Mouse (Mus musculus) spleen, embryonic (tissue): ENCODE data around the gene Opalin.

Source experiments
- CTCF ChIA-PET: fragments of 350-600 bp; sonication (Branson Sonifier 250); formaldehyde crosslinking; loops from one replicate; lab custom pipeline; 2022; lab: Charles Lee

Opalin gene

DNA sequence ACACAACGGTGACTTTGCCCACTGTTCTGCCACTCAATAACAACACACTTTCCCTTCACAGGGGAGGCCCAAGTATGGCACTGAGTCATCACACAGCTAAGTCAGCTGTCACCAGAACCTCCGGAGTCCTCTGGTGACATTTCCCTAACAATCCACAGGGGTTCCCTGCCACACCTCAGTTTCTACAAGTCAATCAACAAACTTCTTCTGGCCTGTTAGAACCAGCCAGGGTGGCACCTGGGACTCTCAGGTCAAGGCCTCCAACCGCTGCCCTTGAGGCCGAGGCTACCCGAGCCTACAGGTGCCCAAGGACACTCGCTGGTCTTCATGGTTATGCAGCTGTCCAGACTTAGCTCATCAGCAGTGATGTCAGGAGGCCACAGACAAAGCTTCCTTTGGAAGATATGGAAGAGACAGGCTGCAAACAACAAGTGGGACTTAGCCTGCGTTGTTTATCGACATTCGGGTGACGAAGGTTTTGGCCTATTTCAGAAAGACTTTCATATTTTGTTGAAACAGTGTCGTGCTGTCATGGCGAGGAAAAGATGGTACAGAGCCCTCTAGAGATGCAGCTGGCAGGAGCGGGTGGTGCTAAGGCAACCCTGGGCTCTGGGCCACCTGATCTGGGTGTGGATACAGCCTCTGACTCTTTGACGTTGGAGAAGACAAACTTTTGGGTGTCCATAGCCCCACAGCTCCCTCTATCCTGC lies 3.0 kb downstream of the Opalin start:
- CTCF ChIA-PET: no interaction called here

DNA sequence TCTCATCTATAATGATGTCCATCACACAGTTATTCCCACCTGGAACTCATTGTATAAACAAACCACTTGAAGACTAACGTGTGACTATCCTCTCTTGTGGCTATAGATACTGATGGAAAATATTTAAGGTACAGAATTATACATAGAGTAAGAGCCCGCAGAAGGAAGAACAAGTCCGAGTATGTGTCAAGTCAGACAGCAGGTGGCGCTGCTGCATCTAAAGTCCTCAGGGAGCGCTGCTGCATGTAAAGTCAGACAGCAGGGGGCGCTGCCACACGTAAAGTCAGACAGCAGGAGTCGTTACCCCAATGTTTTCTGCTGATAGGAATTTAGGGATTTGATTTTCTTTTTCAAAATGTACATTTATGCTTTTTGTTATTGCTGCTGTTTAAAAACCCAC lies 5.4 kb downstream of the Opalin start:
- CTCF ChIA-PET: no interaction called here

DNA sequence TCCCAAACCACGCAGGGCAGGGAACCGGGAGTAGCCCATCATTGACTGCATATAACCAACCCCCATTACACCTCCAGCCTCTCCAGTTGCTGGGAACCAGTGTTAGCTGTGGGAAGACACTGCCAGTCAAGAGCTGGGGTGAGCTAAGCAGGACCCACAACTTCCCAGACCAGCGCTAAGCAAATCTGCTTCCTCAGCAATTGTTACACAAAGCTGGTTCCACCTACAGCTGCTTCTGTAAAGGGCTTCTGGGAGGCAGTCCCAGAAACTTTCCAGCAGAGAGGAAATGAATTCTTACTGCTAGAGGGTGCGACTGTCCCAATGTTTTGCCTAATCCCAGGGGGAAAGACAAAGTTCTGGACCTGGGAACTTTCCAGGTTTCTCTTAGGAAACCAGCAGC lies 22.2 kb downstream of the Opalin start:
- CTCF ChIA-PET: interaction anchor here (0.6 to 1.2 kb wide), 3 partner anchors 22 to 292 kb away, joined by 3 to 12 read pairs (median 4); no protein-coding TSS in a partner anchor

DNA sequence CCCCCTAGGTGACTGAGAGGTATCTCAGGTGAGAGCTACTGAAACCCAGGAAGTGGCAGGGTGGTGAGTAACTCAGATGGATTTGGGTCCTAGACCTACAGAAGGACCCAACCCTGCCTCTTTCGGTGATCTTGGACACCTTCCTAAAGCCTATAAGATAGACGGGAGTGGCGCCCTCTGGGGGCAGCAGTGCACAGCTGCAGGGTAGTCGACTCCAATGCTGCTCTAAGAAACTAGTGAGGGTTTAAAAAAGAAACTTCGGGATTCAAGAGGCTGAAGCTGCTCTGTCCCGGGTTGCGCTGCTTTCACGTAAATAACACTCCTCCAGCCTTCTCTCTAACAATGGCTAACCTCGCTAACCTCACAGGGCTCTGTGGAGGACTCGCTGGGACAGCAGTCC lies 23.4 kb downstream of the Opalin start:
- CTCF ChIA-PET: interaction anchor here (0.8 to 1.2 kb wide), 2 partner anchors 21 to 36 kb away, joined by 3 read pairs; no protein-coding TSS in a partner anchor

DNA sequence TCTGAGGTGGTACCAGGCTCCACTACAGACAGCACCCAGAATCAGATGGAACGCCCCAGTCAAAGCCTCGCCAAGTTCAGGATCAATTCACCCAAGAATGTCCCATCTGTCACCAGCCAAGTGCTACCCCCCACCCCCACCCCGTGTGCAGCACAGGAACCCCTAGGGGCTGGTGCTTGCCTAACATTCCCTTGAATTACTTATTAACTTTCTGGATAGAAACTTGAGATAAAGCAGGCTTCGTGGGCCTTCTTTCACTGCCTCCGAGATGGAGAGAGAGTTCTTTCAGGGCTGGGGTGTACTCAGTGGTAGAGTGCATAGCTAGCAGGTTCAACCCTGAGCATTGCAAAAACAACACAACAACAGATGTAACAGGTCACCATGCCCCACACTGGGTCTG lies 24.7 kb downstream of the Opalin start:
- CTCF ChIA-PET: no interaction called here

DNA sequence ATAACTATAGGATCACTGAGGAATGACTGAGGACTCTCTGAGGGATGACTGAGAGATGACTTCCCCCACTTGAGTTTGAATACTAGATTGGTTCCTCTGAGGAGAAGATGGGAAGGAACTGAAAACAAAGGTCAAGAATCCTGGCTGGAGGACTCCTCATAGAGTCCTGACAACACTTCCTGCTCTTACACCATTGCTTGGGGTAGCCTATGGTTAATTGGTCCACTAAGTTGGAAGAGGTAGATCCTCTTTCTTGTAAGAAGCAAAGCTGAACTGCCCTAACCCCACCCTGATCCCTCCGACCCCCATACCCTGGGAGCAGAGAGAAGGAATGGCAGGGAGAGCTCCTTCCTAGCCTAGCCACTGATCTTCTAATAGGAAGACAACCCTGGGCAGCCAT lies 25.2 kb downstream of the Opalin start:
- CTCF ChIA-PET: no interaction called here

DNA sequence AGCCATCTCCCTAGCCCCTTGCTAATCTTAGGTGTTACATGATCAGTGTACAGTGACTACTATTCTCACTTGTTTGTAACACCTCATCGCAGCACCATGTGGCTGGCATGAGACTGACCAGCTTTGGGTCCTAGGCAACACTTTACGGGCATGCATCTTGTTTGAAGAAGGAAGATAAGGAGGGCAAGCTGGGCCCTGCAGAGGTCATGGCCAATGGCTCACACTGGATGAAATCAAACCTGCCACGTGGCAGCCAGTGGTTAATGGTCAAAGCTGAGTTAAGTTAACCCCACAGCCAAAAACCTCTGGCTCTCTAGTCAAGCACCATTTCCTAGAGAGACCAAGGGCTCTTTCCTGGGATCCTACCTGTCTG lies 28.7 kb downstream of the Opalin start:
- CTCF ChIA-PET: no interaction called here

DNA sequence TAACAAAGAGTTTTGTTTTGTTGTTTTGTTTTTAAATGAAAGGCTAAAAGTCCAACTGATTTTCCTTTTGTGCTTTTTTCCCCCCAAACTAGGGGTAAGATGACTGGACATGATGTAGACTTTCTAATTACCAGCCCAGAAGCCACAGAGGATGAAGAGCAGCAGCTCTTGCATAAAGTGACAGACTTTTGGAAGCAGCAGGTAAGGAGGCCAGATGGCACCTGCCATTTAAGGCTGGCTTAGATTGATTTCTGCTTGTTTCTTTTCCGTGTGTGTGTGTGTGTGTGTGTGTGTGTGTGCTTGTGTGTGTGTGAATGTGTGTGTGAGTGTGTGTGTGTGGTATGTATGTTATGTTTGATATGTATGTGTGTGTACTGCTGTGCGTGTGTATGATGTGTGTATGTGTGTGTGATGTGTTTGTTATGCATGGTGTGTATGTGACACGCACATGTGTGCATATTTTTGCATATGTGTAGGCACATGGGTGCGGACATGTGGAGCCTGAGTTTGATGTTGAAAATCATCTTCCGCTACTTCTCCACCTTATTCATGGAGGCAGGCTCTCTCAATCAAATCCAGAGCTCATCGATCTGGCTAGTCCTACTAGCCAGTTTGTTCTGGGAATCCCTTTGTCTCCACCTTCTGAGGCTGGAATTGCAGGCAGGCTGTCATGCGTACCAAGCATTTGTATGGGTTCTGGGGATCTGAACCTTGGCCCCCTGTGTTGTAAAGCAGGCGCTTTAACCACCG lies 29.3 kb downstream of the Opalin start:
- CTCF ChIA-PET: interaction anchor here (0.6 kb wide), 2 partner anchors 54 to 703 kb away, joined by 3 to 7 read pairs; no protein-coding TSS in a partner anchor

DNA sequence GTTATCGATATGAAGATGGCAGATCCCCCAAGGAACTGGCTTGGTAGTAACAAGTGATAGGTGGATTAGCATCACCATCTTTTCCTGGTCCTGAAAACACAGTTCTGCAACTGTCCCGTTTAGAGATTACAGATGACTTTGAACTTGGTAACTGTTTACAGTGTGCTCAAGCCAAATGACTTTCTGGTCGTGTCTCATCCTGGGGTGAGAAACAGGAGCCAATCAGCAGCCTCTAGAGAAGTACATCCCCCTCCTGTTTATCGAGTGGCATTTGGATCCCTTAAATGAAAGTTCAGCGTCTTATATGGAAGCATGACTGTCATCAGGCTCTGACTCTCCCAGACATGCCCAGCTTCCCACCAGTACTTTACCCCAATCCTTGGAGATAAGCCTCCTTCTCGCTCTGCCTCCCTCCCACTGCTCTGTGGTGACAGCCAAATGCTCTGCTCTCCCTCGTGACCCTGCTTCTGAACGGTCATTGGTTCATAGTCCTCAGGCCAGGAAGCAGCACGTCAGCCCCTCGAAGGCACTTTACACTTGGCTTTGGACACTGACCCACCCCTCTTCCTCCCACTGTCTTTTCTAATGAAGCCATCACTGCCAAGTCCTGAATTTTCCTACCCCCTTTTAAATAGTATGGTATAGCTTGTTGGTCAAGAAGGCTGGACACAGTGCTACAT lies 31.7 kb downstream of the Opalin start:
- CTCF ChIA-PET: no interaction called here

DNA sequence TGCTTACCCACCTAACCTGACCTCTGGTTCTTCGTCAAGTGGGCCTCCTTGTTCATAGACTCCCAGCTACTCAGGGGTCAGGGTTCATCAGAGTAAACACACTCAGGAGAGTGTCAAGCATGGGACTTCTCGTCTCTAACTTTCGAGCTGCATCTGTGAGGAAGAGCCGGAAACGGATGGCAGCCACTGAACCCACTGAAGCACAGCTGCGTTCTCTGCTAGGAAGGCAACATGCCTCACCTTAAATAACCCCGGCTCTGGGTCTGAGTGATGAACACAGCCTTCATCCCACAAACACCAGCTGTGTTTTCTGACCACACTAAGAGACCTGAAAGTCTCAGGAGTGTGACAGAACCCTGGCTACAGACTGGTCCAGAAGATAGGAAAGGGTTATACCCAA lies 37.8 kb downstream of the Opalin start:
- CTCF ChIA-PET: no interaction called here

DNA sequence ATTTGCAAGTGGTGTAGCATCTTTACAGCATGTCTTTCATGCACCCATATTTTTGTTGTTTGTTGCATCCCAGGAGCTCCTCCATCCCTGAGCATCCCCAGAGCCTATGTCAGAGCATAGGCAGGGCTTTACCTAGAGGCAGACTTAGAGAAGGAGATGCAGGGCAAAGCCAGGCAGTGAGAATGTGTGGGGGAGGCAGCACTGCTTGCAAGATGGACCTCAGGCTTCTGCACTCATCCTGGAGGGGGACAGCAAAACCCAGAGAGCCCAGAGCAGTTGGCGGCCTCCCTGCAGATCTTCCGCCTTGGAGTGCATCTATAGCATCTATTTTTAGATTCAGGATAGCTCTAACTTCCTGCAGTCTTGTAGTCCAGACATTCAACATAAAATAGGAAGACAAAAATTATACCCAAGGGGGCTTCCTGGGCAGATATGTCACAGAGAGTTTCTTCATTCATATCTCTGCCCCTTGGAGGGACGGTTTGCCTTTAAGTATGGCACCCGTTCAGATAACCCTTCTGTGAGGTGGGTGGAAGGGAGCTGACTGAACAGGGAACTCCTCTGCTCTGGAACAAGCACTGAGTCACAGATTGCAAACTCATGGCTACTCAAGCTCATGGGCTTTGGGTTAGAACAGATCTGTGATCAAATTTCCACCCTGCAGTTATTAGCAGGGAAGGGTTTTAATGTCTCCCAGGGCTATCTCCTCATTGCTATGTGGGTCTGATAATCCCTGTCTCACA lies 40.9 kb downstream of the Opalin start:
- CTCF ChIA-PET: no interaction called here

DNA sequence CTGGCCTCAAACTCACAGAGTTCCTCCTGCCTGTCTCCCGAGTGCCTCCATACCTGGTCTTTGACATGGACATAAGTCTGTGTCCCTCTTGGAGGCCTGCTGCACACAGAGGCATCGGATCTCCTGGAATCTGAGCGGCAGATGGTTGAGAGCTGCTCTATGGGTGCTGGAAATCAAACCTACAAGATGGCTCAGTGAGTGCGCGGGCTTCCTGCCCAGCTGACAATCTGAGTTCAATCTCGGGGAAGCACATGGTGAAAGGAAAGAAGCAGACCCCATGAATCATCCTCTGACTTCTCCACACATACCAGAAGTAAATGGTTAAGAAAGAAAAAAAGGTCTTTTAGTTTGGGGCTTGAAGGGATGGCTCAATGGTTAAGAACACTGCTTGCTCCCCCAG lies 45.0 kb downstream of the Opalin start:
- CTCF ChIA-PET: no interaction called here

DNA sequence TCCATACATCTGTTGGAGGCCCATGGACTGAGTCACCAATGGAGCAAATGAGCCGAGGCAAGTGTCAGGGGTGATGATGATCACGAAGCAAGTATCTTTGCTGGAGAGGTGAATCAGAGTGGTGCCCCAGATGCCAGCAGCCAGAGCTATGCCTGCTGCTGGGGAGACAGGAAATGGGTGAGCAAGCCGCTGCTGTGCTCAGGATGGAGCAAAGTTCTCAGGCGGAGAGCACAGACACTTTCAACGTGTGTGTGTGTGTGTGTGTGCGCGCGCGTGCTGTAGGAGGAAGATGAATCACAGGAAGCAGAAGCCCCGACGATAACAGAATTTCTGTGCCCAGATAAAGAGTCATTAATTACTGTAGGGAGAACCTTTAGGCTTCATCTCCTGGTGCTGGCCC lies 45.9 kb downstream of the Opalin start:
- CTCF ChIA-PET: no interaction called here

DNA sequence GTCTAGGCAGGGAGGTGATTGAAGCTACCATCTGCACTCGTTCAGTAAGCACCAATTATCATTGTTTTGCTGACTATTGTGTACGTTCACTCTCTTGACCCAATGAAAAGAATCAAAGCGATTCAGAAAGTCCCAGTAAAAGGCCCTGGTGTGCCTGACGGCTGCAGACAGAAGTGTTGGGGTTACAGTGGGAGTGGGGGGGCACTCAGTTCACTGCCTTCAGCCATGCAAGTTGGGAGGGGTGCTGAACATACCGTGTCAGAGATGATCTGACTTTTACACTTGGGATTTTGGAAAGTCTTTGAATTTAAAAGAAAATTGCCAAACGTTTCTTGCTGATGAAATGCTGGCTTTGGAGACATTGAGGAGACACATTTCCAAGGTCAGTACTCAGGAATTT lies 46.8 kb downstream of the Opalin start:
- CTCF ChIA-PET: no interaction called here

DNA sequence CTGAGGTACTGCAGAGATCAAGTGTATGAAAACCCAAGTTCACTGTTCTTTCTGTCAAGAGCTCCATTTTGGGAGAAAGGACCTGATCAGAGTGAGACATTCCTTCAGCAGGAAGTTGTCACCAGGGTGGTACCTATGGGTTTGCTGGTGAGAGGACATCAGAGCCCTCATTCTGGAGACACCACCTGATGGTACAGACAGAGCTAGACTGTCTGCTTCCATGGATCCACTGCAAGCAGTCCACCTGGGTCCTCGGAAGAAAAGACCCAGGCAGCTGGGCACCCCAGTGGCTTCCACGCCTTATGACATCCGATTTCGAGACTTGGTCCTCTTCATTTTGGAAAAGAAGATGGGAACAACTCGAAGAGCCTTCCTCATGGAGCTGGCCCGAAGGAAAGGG lies 47.7 kb downstream of the Opalin start, which contains the start of gene Dntt:
Dntt (plus strand) TSS at position 57 of the 400 bp plus-strand sequence.
- CTCF ChIA-PET: no interaction called here

DNA sequence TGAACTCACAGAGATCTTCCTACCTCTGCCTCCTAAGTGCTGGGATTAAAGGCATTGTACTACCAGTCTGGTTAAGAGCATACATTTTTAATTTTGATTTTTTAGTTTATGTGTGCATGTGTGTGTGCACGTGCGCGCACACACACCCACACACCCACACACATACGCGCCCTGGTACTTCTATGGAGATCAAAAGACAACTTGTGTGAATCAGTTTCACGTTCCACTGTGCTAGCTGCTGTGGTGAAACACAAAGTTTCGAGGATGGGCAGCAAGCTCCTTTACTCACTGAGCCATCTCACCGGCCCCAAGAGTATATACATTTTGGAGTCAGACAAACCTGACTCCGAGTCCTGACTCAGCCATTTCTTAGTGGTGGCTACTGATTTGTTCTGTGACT lies 49.3 kb downstream of the Opalin start:
- CTCF ChIA-PET: no interaction called here

DNA sequence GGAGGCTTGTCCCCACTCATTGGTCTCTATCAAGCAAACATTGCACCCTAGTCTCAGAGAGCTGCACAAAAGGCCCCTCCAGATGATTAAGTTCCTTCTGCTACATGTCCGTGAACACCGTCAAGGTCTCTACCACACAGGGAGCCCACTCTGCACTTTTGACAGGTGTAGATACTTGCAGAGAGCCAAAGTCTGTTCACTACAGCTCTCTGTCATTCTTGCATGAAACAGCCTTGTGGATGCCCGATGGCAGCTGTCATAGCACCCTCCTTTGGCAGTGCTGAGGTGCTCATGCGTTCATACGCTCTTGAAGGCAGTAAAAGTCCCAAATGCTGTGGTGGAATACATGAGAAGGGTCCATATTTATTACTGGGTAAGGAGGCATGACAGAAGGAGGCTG lies 49.9 kb downstream of the Opalin start:
- CTCF ChIA-PET: no interaction called here

DNA sequence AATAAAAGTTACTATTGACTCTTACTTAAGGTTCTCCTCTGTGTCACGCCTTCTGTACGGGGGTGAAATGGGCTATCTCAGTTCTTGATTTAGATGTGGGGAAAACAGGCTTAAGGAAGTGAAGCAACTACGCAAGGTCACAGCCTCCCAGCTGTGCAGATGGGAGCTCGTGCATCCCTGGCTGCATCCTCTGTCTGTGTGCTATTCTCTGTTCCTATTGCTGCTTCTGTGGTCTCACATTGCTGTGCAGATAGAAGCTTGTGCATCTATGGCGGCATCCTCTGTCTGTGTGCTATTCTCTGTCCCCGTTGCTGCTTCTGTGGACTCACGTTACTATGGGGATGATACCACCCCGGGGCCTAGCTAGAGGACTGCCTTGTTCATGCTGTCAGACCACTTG lies 50.4 kb downstream of the Opalin start:
- CTCF ChIA-PET: no interaction called here

DNA sequence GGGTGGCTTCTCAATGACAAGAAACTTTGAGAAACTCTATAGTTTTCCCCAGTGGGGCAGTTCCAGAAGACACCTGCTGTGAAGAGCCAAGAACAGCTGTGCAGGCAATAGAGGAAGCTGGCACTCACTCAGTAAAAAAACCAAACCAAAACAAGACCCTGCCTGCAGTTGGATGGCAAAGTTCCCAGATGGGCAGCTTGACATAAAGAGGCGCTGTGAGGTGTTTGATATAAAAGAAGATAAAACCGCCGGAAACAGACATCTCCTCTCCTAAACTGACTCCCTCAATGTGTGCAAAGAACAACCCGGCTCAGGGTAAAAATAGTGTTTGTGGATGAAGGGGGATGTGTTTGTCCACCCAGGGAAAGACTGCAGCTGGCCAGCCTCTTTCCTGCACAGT lies 54.7 kb downstream of the Opalin start:
- CTCF ChIA-PET: no interaction called here

DNA sequence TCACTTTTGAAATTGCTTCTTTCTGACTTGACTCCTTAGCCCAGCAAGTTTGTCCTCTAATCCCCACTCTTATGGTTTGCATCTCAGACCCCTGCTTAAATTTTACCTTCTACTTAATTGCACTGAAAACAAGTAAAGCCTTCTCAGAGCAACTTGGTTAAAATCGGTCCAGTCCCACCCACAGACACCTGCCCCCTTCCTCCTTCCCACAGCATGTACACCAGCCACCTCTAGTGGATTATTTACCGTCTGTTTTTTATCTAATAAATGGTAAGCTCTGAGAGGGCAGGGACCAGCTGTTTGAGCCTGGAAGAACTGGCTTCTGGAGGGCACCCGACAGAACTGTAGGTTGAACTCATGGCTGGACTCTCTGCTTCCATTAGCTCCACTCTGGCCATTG lies 56.4 kb downstream of the Opalin start:
- CTCF ChIA-PET: no interaction called here

DNA sequence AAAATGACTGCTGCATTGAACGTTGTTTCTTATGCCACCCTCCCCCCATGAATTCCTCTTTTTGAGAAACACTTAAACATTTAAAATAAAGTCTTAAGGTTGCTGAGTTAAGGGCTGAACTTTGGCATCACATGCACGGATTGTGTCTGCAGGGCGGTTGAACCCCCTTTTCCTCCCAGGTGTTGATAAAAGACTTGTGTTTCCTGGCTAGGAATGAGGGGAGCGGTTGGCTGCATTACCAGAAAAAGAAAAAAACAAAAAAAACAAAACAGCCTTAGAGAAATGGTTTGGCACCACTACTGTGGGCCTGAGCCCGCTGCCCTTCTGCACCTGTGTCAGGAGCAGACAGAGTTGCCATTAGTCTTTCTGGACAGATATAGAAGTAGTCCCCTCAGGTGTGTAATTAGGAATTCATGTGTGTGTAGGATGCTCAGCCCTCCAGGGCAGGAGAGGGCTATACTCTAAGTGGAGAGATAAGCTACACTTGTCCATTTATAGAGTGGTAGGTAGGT lies 57.7 kb downstream of the Opalin start:
- CTCF ChIA-PET: interaction anchor here (0.7 to 0.9 kb wide), 2 partner anchors 46 to 81 kb away, joined by 3 to 4 read pairs; no protein-coding TSS in a partner anchor
